Mouse (Mus musculus) G1E (cell line): ENCODE results near the gene Col15a1. TPM values are rescaled to one million over a fixed set of nuclear protein-coding genes. Genes with fewer than 3 reads are reported as not detected.

Experiments
- ATAC-seq: 2 replicates; pipeline ENCODE4 v1.8.0; 2016; ENCODE audit warnings: mild to moderate bottlenecking; ENCODE audit not compliant: insufficient number of reproducible peaks, poor library complexity, low FRiP score, severe bottlenecking; ENCODE audit errors: extremely low read depth
- DNase-seq: peaks from one replicate; pipeline ENCODE4 v3.0.0; 2012; ENCODE audit warnings: low spot score
- H3K27me3 ChIP-seq: 2 replicates; pipeline ENCODE4 v1.6.1; 2012; ENCODE audit warnings: mild to moderate bottlenecking, low read length, inconsistent platforms; ENCODE audit not compliant: insufficient read depth
- H3K36me3 ChIP-seq: replicated peaks from 2 replicates; pipeline ENCODE3; 2012; ENCODE audit warnings: mild to moderate bottlenecking, inconsistent platforms
- H3K4me1 ChIP-seq: 2 replicates; pipeline ENCODE4 v1.6.1; 2012; ENCODE audit warnings: low read depth, low read length, inconsistent platforms, mixed read lengths; ENCODE audit not compliant: insufficient read depth
- H3K4me3 ChIP-seq: 2 replicates; pipeline ENCODE4 v1.5.1; 2012; ENCODE audit warnings: low read depth, mild to moderate bottlenecking, inconsistent platforms, low read length, moderate library complexity, mixed read lengths
- H3K9me3 ChIP-seq: replicated peaks from 2 replicates; pipeline ENCODE4 v1.6.1; 2012; ENCODE audit warnings: inconsistent platforms
- CTCF ChIP-seq: IDR thresholded peaks from 2 replicates; pipeline ENCODE4 v1.5.1; 2012; ENCODE audit warnings: low read depth, low read length, inconsistent platforms, mixed read lengths
- GATA1 ChIP-seq: IDR thresholded peaks from 2 replicates; pipeline ENCODE4 v1.6.1; 2012; ENCODE audit warnings: borderline replicate concordance, low read length, inconsistent platforms, mixed read lengths
- GATA2 ChIP-seq: IDR thresholded peaks from 2 replicates; pipeline ENCODE4 v1.6.1; 2012; ENCODE audit warnings: low read depth, low read length, inconsistent platforms, borderline replicate concordance
- POLR2AphosphoS5 ChIP-seq: IDR thresholded peaks from 2 replicates; pipeline ENCODE4 v1.6.1; 2012; ENCODE audit warnings: low read depth, low read length, inconsistent platforms; ENCODE audit not compliant: insufficient replicate concordance
- TAL1 ChIP-seq: conservative IDR thresholded peaks from 2 replicates; pipeline ENCODE4 v1.6.1; 2012; ENCODE audit warnings: low read depth, low read length, inconsistent platforms, mixed read lengths
- polyA plus RNA-seq: library from polyadenylated mRNA; stranded (reverse); fragments of >175 nt; gene quantifications from 2 replicates; pipeline ENCODE4 v1.2.3, GENCODE M21; 2012
- total RNA-seq, 2 experiments: library from RNA; stranded (forward) in 1 of 2; stranded (reverse) in 1 of 2; fragments of 200-1000 nt in 1 of 2; fragments of >200 nt in 1 of 2; fragmentation: Nextera tagmentation in 1 of 2; gene quantifications; 2 replicates each; pipeline ENCODE4 v1.2.3; 2014 to 2017

Gene Col15a1
- total and polyA plus RNA-seq, 3 experiments, result 0.22 TPM; not detected in 2

- Histone ChIP-seq H3K4me1 (no peaks in the 10 kb centered on the region), H3K27me3 (no peaks in the 10 kb centered on the region), H3K36me3 (no peaks in the 10 kb centered on the region), H3K9me3 (peaks cover 69% of the 10 kb centered on the region), H3K4me3 (peak overlapping the region; percentile 11; the same call in 1 of the 2 replicates)
- no peak for TF ChIP-seq GATA2
- TF ChIP-seq TAL1, result no peak
- TF ChIP-seq GATA1, result no peak
- no peak for TF ChIP-seq POLR2AphosphoS5
- no peak for TF ChIP-seq CTCF
- DNase-seq (no peak), ATAC-seq (no peak)
These were observed 37.7 kb downstream of the Col15a1 start for GRCm38 (mm10) chr4:47245621-47246020.

GRCm38 (mm10) chr4:47246811-47247210 is 38.9 kb downstream of the Col15a1 start:
- ATAC-seq (no peak), DNase-seq (no peak)
- no peaks in the 10 kb centered on the region for H3K27me3 ChIP-seq
- H3K4me1 ChIP-seq, result no peaks in the 10 kb centered on the region
- no peaks in the 10 kb centered on the region for H3K36me3 ChIP-seq
- no peak for TF ChIP-seq POLR2AphosphoS5
- no peak for TF ChIP-seq TAL1
- TF ChIP-seq CTCF, result no peak
- TF ChIP-seq GATA1, result no peak
- no peak for TF ChIP-seq GATA2
- no peak overlapping the region for H3K4me3 ChIP-seq
- peaks cover 75% of the 10 kb centered on the region for H3K9me3 ChIP-seq

GRCm38 (mm10) chr4:47247574-47247973 is 39.6 kb downstream of the Col15a1 start:
- no peak overlapping the region for H3K4me3 ChIP-seq
- H3K36me3 ChIP-seq, result no peaks in the 10 kb centered on the region
- ATAC-seq, result no peak
- peaks cover 79% of the 10 kb centered on the region for H3K9me3 ChIP-seq
- TF ChIP-seq TAL1 (no peak), POLR2AphosphoS5 (no peak), GATA2 (no peak)
- DNase-seq, result no peak
- no peaks in the 10 kb centered on the region for H3K4me1 ChIP-seq
- no peaks in the 10 kb centered on the region for H3K27me3 ChIP-seq

- no peaks in the 10 kb centered on the region for H3K4me1 ChIP-seq
- ATAC-seq (no peak), DNase-seq (no peak)
- no peaks in the 10 kb centered on the region for H3K27me3 ChIP-seq
- no peak for TF ChIP-seq POLR2AphosphoS5
- no peak for TF ChIP-seq CTCF
- no peak for TF ChIP-seq GATA2
- TF ChIP-seq GATA1, result no peak
- TF ChIP-seq TAL1, result no peak
- no peak overlapping the region for H3K4me3 ChIP-seq
- H3K36me3 ChIP-seq, result no peaks in the 10 kb centered on the region
- H3K9me3 ChIP-seq, result peaks cover 88% of the 10 kb centered on the region
These were observed 41.2 kb downstream of the Col15a1 start for GRCm38 (mm10) chr4:47249193-47249592.

- ATAC-seq (no peak), DNase-seq (no peak)
- Histone ChIP-seq H3K36me3 (no peaks in the 10 kb centered on the region), H3K27me3 (no peaks in the 10 kb centered on the region), H3K4me1 (no peaks in the 10 kb centered on the region), H3K4me3 (no peak overlapping the region), H3K9me3 (peaks cover 88% of the 10 kb centered on the region)
- TF ChIP-seq POLR2AphosphoS5 (no peak), TAL1 (no peak), GATA1 (no peak), GATA2 (no peak), CTCF (no peak)
These were observed 43.1 kb downstream of the Col15a1 start for GRCm38 (mm10) chr4:47251069-47251468.

- no peaks in the 10 kb centered on the region for H3K4me1 ChIP-seq
- H3K9me3 ChIP-seq, result peaks cover 86% of the 10 kb centered on the region
- H3K27me3 ChIP-seq, result no peaks in the 10 kb centered on the region
- no peaks in the 10 kb centered on the region for H3K36me3 ChIP-seq
- DNase-seq, result no peak
- ATAC-seq, result no peak
- no peak overlapping the region for H3K4me3 ChIP-seq
- no peak for TF ChIP-seq POLR2AphosphoS5
- TF ChIP-seq CTCF, result no peak
- TF ChIP-seq TAL1, result no peak
- no peak for TF ChIP-seq GATA1
- no peak for TF ChIP-seq GATA2
These were observed 43.9 kb downstream of the Col15a1 start for GRCm38 (mm10) chr4:47251693-47252435.
